Mouse (Mus musculus): ENCODE results near the gene Prkar1a.

DNA sequence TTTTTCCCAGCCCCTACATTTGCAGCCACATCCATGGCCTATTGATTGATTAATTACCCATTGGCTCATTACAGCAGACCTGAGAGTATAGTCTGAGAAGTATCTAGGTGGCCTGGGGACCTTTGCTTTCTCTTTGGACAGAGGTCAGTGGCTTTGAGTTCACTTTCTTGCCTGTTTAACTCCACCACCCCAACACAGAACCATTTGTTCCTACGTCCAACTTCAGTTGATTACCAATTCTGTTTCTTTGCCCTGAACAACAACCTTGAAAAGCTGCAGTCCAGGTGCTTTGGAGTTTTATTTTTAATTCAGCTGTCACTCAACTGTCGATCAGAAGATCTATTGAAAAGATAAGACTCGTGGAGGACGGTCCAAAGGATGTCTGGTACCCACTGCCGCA lies 60.3 kb downstream of the Prkar1a start:
- TF ChIP-seq POLR2A (IDR thresholded peaks at IDR 0.05; ENCODE audit: borderline replicate concordance, low read depth, low read length) (no peak), CTCF (IDR thresholded peaks at IDR 0.05; ENCODE audit: low read depth, low read length) (no peak)
